In genomic region chr2:91256256-91257125, GRCm38 (mm10) we compare ENCODE assay signal across 7 mouse cellular contexts. TPM values are rescaled to one million over a fixed set of nuclear protein-coding genes. Genes with fewer than 3 reads are reported as not detected.
DNase-seq lines count a peak whose midpoint lies in the region; ATAC-seq and TF ChIP-seq lines count a peak whose summit lies in the region.

No protein-coding gene starts in this region.

- H3K9me3 ChIP-seq in G1E (replicated peaks), result no peaks in the 10 kb centered on the region
- H3K9me3 ChIP-seq in forebrain, embryonic 11.5 days (ENCODE audit: control insufficient read depth, low read length), result no peaks in the 10 kb centered on the region
- H3K9me3 ChIP-seq in heart, postnatal 0 days (replicated peaks; ENCODE audit: control insufficient read depth, low read length), result no peaks in the 10 kb centered on the region
- H3K9me3 ChIP-seq in stomach, embryonic 14.5 days (ENCODE audit: control insufficient read depth, low read depth, low read length), result no peaks in the 10 kb centered on the region

- TF ChIP-seq CTCF in G1E (IDR thresholded peaks at IDR 0.05; ENCODE audit: low read depth, low read length), result no peak
- no peak for TF ChIP-seq CTCF in bone marrow, adult 2 months (IDR thresholded peaks at IDR 0.05; ENCODE audit: control insufficient read depth, insufficient read depth, low read length)
- no peak for TF ChIP-seq CTCF in heart, postnatal 0 days (IDR thresholded peaks at IDR 0.05; ENCODE audit: low read depth)

- H3K4me1 ChIP-seq in G1E (ENCODE audit: insufficient read depth, low read depth, low read length), result peaks cover 34% of the 10 kb centered on the region
- H3K4me1 ChIP-seq in bone marrow, adult 2 months (ENCODE audit: control insufficient read depth, insufficient read depth, low read length), result no peaks in the 10 kb centered on the region; the same call in 1 of the 2 replicates
- peaks cover 14% of the 10 kb centered on the region for H3K4me1 ChIP-seq in forebrain, embryonic 11.5 days (replicated peaks; ENCODE audit: control insufficient read depth, insufficient read depth, low read length)
- peaks cover 16% of the 10 kb centered on the region for H3K4me1 ChIP-seq in heart, postnatal 0 days (ENCODE audit: control insufficient read depth, insufficient read depth)
- peaks cover 15% of the 10 kb centered on the region for H3K4me1 ChIP-seq in stomach, embryonic 14.5 days (ENCODE audit: control insufficient read depth, insufficient read depth, low read length)

- peaks cover 96% of the 10 kb centered on the region for H3K27me3 ChIP-seq in G1E (ENCODE audit: insufficient read depth, low read length)
- peaks cover 7% of the 10 kb centered on the region for H3K27me3 ChIP-seq in forebrain, embryonic 11.5 days (ENCODE audit: control insufficient read depth, insufficient read depth, low read length)
- 0 out of 2 replicates have a peak, but pooled peaks cover 5% of the 10 kb centered on the region for H3K27me3 ChIP-seq in heart, postnatal 0 days (ENCODE audit: control insufficient read depth, insufficient read depth, low read length)
- no peaks in the 10 kb centered on the region; the same call in 1 of the 2 replicates for H3K27me3 ChIP-seq in stomach, embryonic 14.5 days (ENCODE audit: control insufficient read depth, insufficient read depth, low read length)

- 1% methylated on average over 47 of the region's 52 CpGs for WGBS in bone marrow, adult 2 months
- WGBS in forebrain, embryonic 11.5 days, result under 1% methylated on average over 52 of the region's 52 CpGs
- under 1% methylated on average over 52 of the region's 52 CpGs for WGBS in heart, postnatal 0 days
- 2% methylated on average over 50 of the region's 52 CpGs for WGBS in macrophage (ENCODE audit: missing documents)
- under 1% methylated on average over 49 of the region's 52 CpGs for WGBS in stomach, embryonic 14.5 days

- no peak overlapping the region for H3K27ac ChIP-seq in bone marrow, adult 2 months (ENCODE audit: control insufficient read depth, insufficient read depth, low read depth, low read length, poor library complexity)
- H3K27ac ChIP-seq in forebrain, embryonic 11.5 days (ENCODE audit: low read depth, low read length), result peak overlapping the region; percentile 39; the same call in 1 of the 2 replicates
- peak overlapping the region; percentile 75 for H3K27ac ChIP-seq in heart, postnatal 0 days (ENCODE audit: low read depth)
- H3K27ac ChIP-seq in macrophage, result no peak overlapping the region
- H3K27ac ChIP-seq in stomach, embryonic 14.5 days (ENCODE audit: low read length), result peak overlapping the region; percentile 81

- H3K4me3 ChIP-seq in G1E (ENCODE audit: low read depth, low read length), result peak overlapping the region; percentile 69
- H3K4me3 ChIP-seq in bone marrow, adult 2 months (replicated peaks; ENCODE audit: control insufficient read depth, low read depth, low read length), result peak overlapping the region; percentile 21
- peak overlapping the region; percentile 55 for H3K4me3 ChIP-seq in forebrain, embryonic 11.5 days (ENCODE audit: low read depth, low read length)
- H3K4me3 ChIP-seq in heart, postnatal 0 days (ENCODE audit: low read depth, low read length), result peak overlapping the region; percentile 66
- H3K4me3 ChIP-seq in macrophage (ENCODE audit: inconsistent target), result peak overlapping the region; percentile 25
- H3K4me3 ChIP-seq in stomach, embryonic 14.5 days (ENCODE audit: low read depth, low read length), result peak overlapping the region; percentile 67

- TF ChIP-seq POLR2A in bone marrow, adult 2 months (IDR thresholded peaks at IDR 0.05; ENCODE audit: borderline replicate concordance, control insufficient read depth, low read depth, low read length), result no peak

- no peak for DNase-seq in G1E (ENCODE audit: low spot score)
- DNase-seq in forebrain, embryonic 11.5 days (ENCODE audit: low spot score), result peak; percentile 78
- DNase-seq in heart, postnatal 0 days (ENCODE audit: low spot score), result peak; percentile 59
- peak; percentile 67 to 87 for DNase-seq in kidney, postnatal 25 days

- H3K9ac ChIP-seq in forebrain, embryonic 11.5 days (ENCODE audit: low read length), result peak overlapping the region; percentile 75
- peak overlapping the region; percentile 56 for H3K9ac ChIP-seq in heart, postnatal 0 days (replicated peaks; ENCODE audit: low read depth, low read length)
- H3K9ac ChIP-seq in stomach, embryonic 14.5 days (replicated peaks; ENCODE audit: low read depth, low read length), result peak overlapping the region; percentile 41

- H3K36me3 ChIP-seq in G1E (replicated peaks) (no peaks in the 10 kb centered on the region), macrophage (ENCODE audit: inconsistent target) (no peaks in the 10 kb centered on the region)
- H3K36me3 ChIP-seq in forebrain, embryonic 11.5 days (ENCODE audit: control insufficient read depth, insufficient read depth, low read length), result no peaks in the 10 kb centered on the region
- H3K36me3 ChIP-seq in heart, postnatal 0 days (replicated peaks; ENCODE audit: control insufficient read depth, insufficient read depth, low read length), result peaks cover 6% of the 10 kb centered on the region; the same call in 1 of the 2 replicates
- peaks cover 7% of the 10 kb centered on the region; the same call in 1 of the 2 replicates for H3K36me3 ChIP-seq in stomach, embryonic 14.5 days (ENCODE audit: control insufficient read depth, insufficient read depth, low read length)

- H3K79me2 ChIP-seq in macrophage (ENCODE audit: inconsistent target), result no peaks in the 10 kb centered on the region

- no peak for ATAC-seq in G1E (ENCODE audit: extremely low read depth, insufficient number of reproducible peaks, low FRiP score, poor library complexity, severe bottlenecking)
- ATAC-seq in forebrain, embryonic 11.5 days (replicated peaks; ENCODE audit: low FRiP score), result peak; percentile 57
- peak; percentile 65 for ATAC-seq in heart, postnatal 0 days (ENCODE audit: insufficient read depth, low read depth)
- peak; percentile 74 for ATAC-seq in stomach, embryonic 14.5 days (ENCODE audit: insufficient number of reproducible peaks, insufficient read depth, low FRiP score, low read depth)

- TF ChIP-seq EP300 in heart, postnatal 0 days (IDR thresholded peaks at IDR 0.05; ENCODE audit: low read depth), result no peak

- H3K4me2 ChIP-seq in forebrain, embryonic 11.5 days (ENCODE audit: low read depth, low read length, severe bottlenecking), result peak overlapping the region; percentile 97
- peak overlapping the region; percentile 75 for H3K4me2 ChIP-seq in heart, postnatal 0 days (ENCODE audit: low read depth, low read length)
- peak overlapping the region; percentile 69 for H3K4me2 ChIP-seq in stomach, embryonic 14.5 days (replicated peaks; ENCODE audit: low read depth, low read length)

RNA-seq across cellular contexts. Expression of gene Pacsin3, which starts 0.7 kb away (rescaled TPM):
- total RNA-seq in G1E (2014; fragmentation: Nextera tagmentation) (not detected in 2 replicates), G1E (2017) (0.33 and 0.35 TPM in 2 replicates)
- polyA plus RNA-seq in G1E (2012) (0.16 and 0.44 TPM in 2 replicates), macrophage (2018) (0.36 to 0.87 TPM (median 0.65 TPM) in 3 replicates)
- 2.6 and 6.7 TPM in 2 replicates for polyA plus RNA-seq in bone marrow, adult 2 months (2011; ENCODE audit: insufficient read depth, insufficient read length, low replicate concordance, missing spikeins)
- polyA plus RNA-seq in forebrain, embryonic 11.5 days (2014; fragmentation: Nextera tagmentation; extraction: Ambion mirVana), result 28.9 and 34.8 TPM in 2 replicates
- 104 and 128 TPM in 2 replicates for total RNA-seq in heart, postnatal 0 days (2014; rRNA removed; ENCODE audit: low replicate concordance)
- polyA plus RNA-seq in heart, postnatal 0 days (2015; fragmentation: Nextera tagmentation; extraction: Ambion mirVana), result 58.7 and 59.9 TPM in 2 replicates
- total RNA-seq in macrophage (2018; cell fraction: chromatin; rRNA removed), result 10 to 100 TPM in 1 of 26 experiments, 1 to 10 TPM in 9, under 1 TPM in 4, not detected in 12; 0.43 to 12.8 (median 2.0) TPM
- 1 to 10 TPM in 5 of 26 experiments, under 1 TPM in 15, not detected in 6; 0.07 to 2.4 (median 0.70) TPM for total RNA-seq in macrophage (2018; cell fraction: cytosol; rRNA removed)
- 1 to 10 TPM in 7 of 26 experiments, under 1 TPM in 6, not detected in 13; 0.25 to 5.5 (median 1.2) TPM for total RNA-seq in macrophage (2018; cell fraction: nucleus; rRNA removed)
- polyA plus RNA-seq in stomach, embryonic 14.5 days (2014; fragmentation: Nextera tagmentation; extraction: Ambion mirVana), result 40.9 and 44.4 TPM in 2 replicates

RNA-seq across cellular contexts. Expression of gene Arfgap2, which starts 8.3 kb away (rescaled TPM):
- 48.5 and 52.4 TPM in 2 replicates for total RNA-seq in G1E (2014; fragmentation: Nextera tagmentation)
- total RNA-seq in G1E (2017), result 53.0 and 54.9 TPM in 2 replicates
- polyA plus RNA-seq in G1E (2012), result 42.1 and 44.2 TPM in 2 replicates
- 31.3 and 47.4 TPM in 2 replicates for polyA plus RNA-seq in bone marrow, adult 2 months (2011; ENCODE audit: insufficient read depth, insufficient read length, low replicate concordance, missing spikeins)
- polyA plus RNA-seq in forebrain, embryonic 11.5 days (2014; fragmentation: Nextera tagmentation; extraction: Ambion mirVana), result 84.0 and 89.1 TPM in 2 replicates
- 49.9 and 56.5 TPM in 2 replicates for total RNA-seq in heart, postnatal 0 days (2014; rRNA removed; ENCODE audit: low replicate concordance)
- 53.0 and 56.3 TPM in 2 replicates for polyA plus RNA-seq in heart, postnatal 0 days (2015; fragmentation: Nextera tagmentation; extraction: Ambion mirVana)
- total RNA-seq in macrophage (2018; cell fraction: chromatin; rRNA removed), result 100 to 1,000 TPM; 103 to 258 (median 153) TPM
- total RNA-seq in macrophage (2018; cell fraction: cytosol; rRNA removed), result 10 to 100 TPM; 46.7 to 61.4 (median 53.9) TPM
- total RNA-seq in macrophage (2018; cell fraction: nucleus; rRNA removed), result 100 to 1,000 TPM in 6 of 26 experiments, 10 to 100 TPM in 20; 59.9 to 130 (median 83.2) TPM
- polyA plus RNA-seq in macrophage (2018), result 43.0 to 54.0 TPM (median 48.7 TPM) in 3 replicates
- polyA plus RNA-seq in stomach, embryonic 14.5 days (2014; fragmentation: Nextera tagmentation; extraction: Ambion mirVana), result 65.1 and 75.7 TPM in 2 replicates

RNA-seq across cellular contexts. Expression of gene Ddb2, which starts 19.7 kb away (rescaled TPM):
- total RNA-seq in G1E (2014; fragmentation: Nextera tagmentation) (12.9 and 18.7 TPM in 2 replicates), G1E (2017) (15.2 and 18.5 TPM in 2 replicates)
- polyA plus RNA-seq in G1E (2012) (1.3 and 1.5 TPM in 2 replicates), macrophage (2018) (1.8 to 5.3 TPM (median 5.2 TPM) in 3 replicates)
- polyA plus RNA-seq in bone marrow, adult 2 months (2011; ENCODE audit: insufficient read depth, insufficient read length, low replicate concordance, missing spikeins), result 14.4 and 32.4 TPM in 2 replicates
- polyA plus RNA-seq in forebrain, embryonic 11.5 days (2014; fragmentation: Nextera tagmentation; extraction: Ambion mirVana), result 9.9 and 10.8 TPM in 2 replicates
- total RNA-seq in heart, postnatal 0 days (2014; rRNA removed; ENCODE audit: low replicate concordance), result 2.2 and 6.0 TPM in 2 replicates
- polyA plus RNA-seq in heart, postnatal 0 days (2015; fragmentation: Nextera tagmentation; extraction: Ambion mirVana), result 4.7 and 6.0 TPM in 2 replicates
- 10 to 100 TPM; 13.6 to 38.1 (median 23.1) TPM for total RNA-seq in macrophage (2018; cell fraction: chromatin; rRNA removed)
- total RNA-seq in macrophage (2018; cell fraction: cytosol; rRNA removed), result 1 to 10 TPM; 1.2 to 3.3 (median 1.8) TPM
- 10 to 100 TPM in 22 of 26 experiments, 1 to 10 TPM in 4; 6.4 to 33.6 (median 17.4) TPM for total RNA-seq in macrophage (2018; cell fraction: nucleus; rRNA removed)
- polyA plus RNA-seq in stomach, embryonic 14.5 days (2014; fragmentation: Nextera tagmentation; extraction: Ambion mirVana), result 19.9 and 22.7 TPM in 2 replicates

RNA-seq across cellular contexts. Expression of gene Acp2, which starts 53.8 kb away (rescaled TPM):
- 19.5 and 21.1 TPM in 2 replicates for total RNA-seq in G1E (2014; fragmentation: Nextera tagmentation)
- 9.6 and 17.2 TPM in 2 replicates for total RNA-seq in G1E (2017)
- polyA plus RNA-seq in G1E (2012), result 4.0 and 5.3 TPM in 2 replicates
- 5.8 and 11.9 TPM in 2 replicates for polyA plus RNA-seq in bone marrow, adult 2 months (2011; ENCODE audit: insufficient read depth, insufficient read length, low replicate concordance, missing spikeins)
- polyA plus RNA-seq in forebrain, embryonic 11.5 days (2014; fragmentation: Nextera tagmentation; extraction: Ambion mirVana), result 28.7 and 36.7 TPM in 2 replicates
- total RNA-seq in heart, postnatal 0 days (2014; rRNA removed; ENCODE audit: low replicate concordance), result 20.3 and 22.0 TPM in 2 replicates
- 11.2 and 11.8 TPM in 2 replicates for polyA plus RNA-seq in heart, postnatal 0 days (2015; fragmentation: Nextera tagmentation; extraction: Ambion mirVana)
- total RNA-seq in macrophage (2018; cell fraction: chromatin; rRNA removed), result 100 to 1,000 TPM; 111 to 486 (median 266) TPM
- 100 to 1,000 TPM; 147 to 636 (median 314) TPM for total RNA-seq in macrophage (2018; cell fraction: cytosol; rRNA removed)
- total RNA-seq in macrophage (2018; cell fraction: nucleus; rRNA removed), result 100 to 1,000 TPM; 190 to 882 (median 476) TPM
- polyA plus RNA-seq in macrophage (2018), result 154 to 178 TPM (median 169 TPM) in 3 replicates
- 26.5 and 32.3 TPM in 2 replicates for polyA plus RNA-seq in stomach, embryonic 14.5 days (2014; fragmentation: Nextera tagmentation; extraction: Ambion mirVana)

RNA-seq across cellular contexts. Expression of gene Nr1h3, which starts 53.9 kb away (rescaled TPM):
- not detected in 2 replicates for total RNA-seq in G1E (2014; fragmentation: Nextera tagmentation)
- 0.38 and 0.52 TPM in 2 replicates for total RNA-seq in G1E (2017)
- 0.18 and 0.27 TPM in 2 replicates for polyA plus RNA-seq in G1E (2012)
- 11.0 and 14.0 TPM in 2 replicates for polyA plus RNA-seq in bone marrow, adult 2 months (2011; ENCODE audit: insufficient read depth, insufficient read length, low replicate concordance, missing spikeins)
- polyA plus RNA-seq in forebrain, embryonic 11.5 days (2014; fragmentation: Nextera tagmentation; extraction: Ambion mirVana), result 1.6 and 2.0 TPM in 2 replicates
- 3.6 and 9.8 TPM in 2 replicates for total RNA-seq in heart, postnatal 0 days (2014; rRNA removed; ENCODE audit: low replicate concordance)
- polyA plus RNA-seq in heart, postnatal 0 days (2015; fragmentation: Nextera tagmentation; extraction: Ambion mirVana), result 2.0 and 2.6 TPM in 2 replicates
- total RNA-seq in macrophage (2018; cell fraction: chromatin; rRNA removed), result 100 to 1,000 TPM in 17 of 26 experiments, 10 to 100 TPM in 9; 44.8 to 435 (median 167) TPM
- 100 to 1,000 TPM in 10 of 26 experiments, 10 to 100 TPM in 16; 22.6 to 126 (median 60.1) TPM for total RNA-seq in macrophage (2018; cell fraction: cytosol; rRNA removed)
- 100 to 1,000 TPM in 11 of 26 experiments, 10 to 100 TPM in 15; 27.3 to 217 (median 80.8) TPM for total RNA-seq in macrophage (2018; cell fraction: nucleus; rRNA removed)
- 28.4 to 67.5 TPM (median 35.9 TPM) in 3 replicates for polyA plus RNA-seq in macrophage (2018)
- 0.36 and 1.4 TPM in 2 replicates for polyA plus RNA-seq in stomach, embryonic 14.5 days (2014; fragmentation: Nextera tagmentation; extraction: Ambion mirVana)

Comparison
In these comparisons a context has a peak if more than half of its experiments do, and no peak if none do; other contexts are left out.
1. H3K27ac ChIP-seq: peak in forebrain, embryonic 11.5 days (single experiment), heart, postnatal 0 days (single experiment) and stomach, embryonic 14.5 days (single experiment); none in bone marrow, adult 2 months (single experiment) and macrophage (single experiment).
2. Peak in every context shown above with its lines, with median percentiles within 50 percentile points of each other: H3K4me3 ChIP-seq, H3K4me2 ChIP-seq and H3K9ac ChIP-seq.